Mouse (Mus musculus) MEL (cell line): ENCODE data around the gene Nt5c2. TPM values are rescaled to one million over a fixed set of nuclear protein-coding genes. Genes with fewer than 3 reads are reported as not detected.

Experiments
- DNase-seq: peaks from one replicate; pipeline ENCODE4 v3.0.0; 2011; ENCODE audit warnings: low read depth, low spot score
- H3K27ac ChIP-seq: 2 replicates; pipeline ENCODE4 v1.5.1; 2012; ENCODE audit warnings: low read depth, mild to moderate bottlenecking, control low read depth, low read length, moderate library complexity; ENCODE audit not compliant: control insufficient read depth
- H3K27me3 ChIP-seq, 2 experiments: fragments of 150-350 bp in 1 of 2; sonication (generic) in 1 of 2; 2 replicates each; pipeline ENCODE4 v1.6.1; 2012; ENCODE audit warnings: low read length in 2 of 2, mild to moderate bottlenecking in 2 of 2, improper control_type of control experiment in 1 of 2, moderate library complexity in 1 of 2; ENCODE audit not compliant: insufficient read depth in 2 of 2, control insufficient read depth in 1 of 2
- H3K36me3 ChIP-seq, 2 experiments: 2 replicates each; pipeline ENCODE4 v1.6.1; 2012 to 2014; ENCODE audit warnings: low read length in 2 of 2, improper control_type of control experiment in 1 of 2, inconsistent platforms in 1 of 2, mild to moderate bottlenecking in 1 of 2; ENCODE audit not compliant: insufficient read depth in 2 of 2, control insufficient read depth in 1 of 2
- H3K4me1 ChIP-seq, 2 experiments: fragments of 150-350 bp in 1 of 2; sonication (generic) in 1 of 2; 2 replicates each; pipeline ENCODE4 v1.6.1; 2012; ENCODE audit warnings: low read length in 2 of 2, improper control_type of control experiment in 1 of 2, mild to moderate bottlenecking in 1 of 2; ENCODE audit not compliant: insufficient read depth in 2 of 2, control insufficient read depth in 1 of 2
- H3K4me3 ChIP-seq, 2 experiments: fragments of 150-350 bp in 1 of 2; sonication (generic) in 1 of 2; 2 replicates each; pipeline ENCODE4 v1.5.1; 2012; ENCODE audit warnings: low read depth in 2 of 2, low read length in 2 of 2, mild to moderate bottlenecking in 2 of 2, moderate library complexity in 2 of 2, control low read depth in 1 of 2, improper control_type of control experiment in 1 of 2; ENCODE audit not compliant: control insufficient read depth in 1 of 2, insufficient read depth in 1 of 2
- H3K79me2 ChIP-seq: 2 replicates; pipeline ENCODE4 v1.6.1; 2012; ENCODE audit warnings: mild to moderate bottlenecking, low read length, moderate library complexity; ENCODE audit not compliant: control insufficient read depth, poor library complexity, insufficient read depth
- H3K9ac ChIP-seq: 2 replicates; pipeline ENCODE4 v1.6.1; 2012; ENCODE audit warnings: low read depth, mild to moderate bottlenecking, control low read depth, low read length, moderate library complexity; ENCODE audit not compliant: control insufficient read depth, poor library complexity, severe bottlenecking
- H3K9me3 ChIP-seq: fragments of 150-350 bp; sonication (generic); replicated peaks from 2 replicates; pipeline ENCODE4 v1.6.1; 2012; ENCODE audit warnings: mild to moderate bottlenecking, low read length, improper control_type of control experiment, moderate library complexity; ENCODE audit not compliant: insufficient read depth
- CHD1 ChIP-seq: IDR thresholded peaks from 2 replicates; pipeline ENCODE4 v1.6.1; 2012; ENCODE audit warnings: low read depth, mild to moderate bottlenecking, inconsistent platforms, low read length, improper control_type of control experiment
- CHD2 ChIP-seq: IDR thresholded peaks from 2 replicates; pipeline ENCODE4 v1.6.1; 2011; ENCODE audit warnings: low read length, improper control_type of control experiment
- EP300 ChIP-seq, 2 experiments: IDR thresholded peaks; 2 replicates each; pipeline ENCODE4 v1.6.1; 2011; ENCODE audit warnings: improper control_type of control experiment in 2 of 2, low read length in 2 of 2, low read depth in 1 of 2, mild to moderate bottlenecking in 1 of 2
- GATA1 ChIP-seq: IDR thresholded peaks from 2 replicates; pipeline ENCODE4 v1.6.1; 2011; ENCODE audit warnings: low read depth, low read length, improper control_type of control experiment
- HCFC1 ChIP-seq: IDR thresholded peaks from 2 replicates; pipeline ENCODE4 v1.6.1; 2012; ENCODE audit warnings: low read depth, mild to moderate bottlenecking, inconsistent platforms, low read length, improper control_type of control experiment, moderate library complexity
- MAX ChIP-seq: IDR thresholded peaks from 2 replicates; pipeline ENCODE4 v1.6.1; 2011; ENCODE audit warnings: low read length, improper control_type of control experiment
- MEF2A ChIP-seq: IDR thresholded peaks from 2 replicates; pipeline ENCODE4 v1.6.1; 2014; ENCODE audit warnings: low read depth, mild to moderate bottlenecking, inconsistent platforms, low read length, improper control_type of control experiment; ENCODE audit not compliant: poor library complexity, insufficient replicate concordance, severe bottlenecking; ENCODE audit errors: extremely low read depth
- MXI1 ChIP-seq: IDR thresholded peaks from 2 replicates; pipeline ENCODE4 v1.6.1; 2011; ENCODE audit warnings: mild to moderate bottlenecking, low read depth, low read length, improper control_type of control experiment
- NELFE ChIP-seq: IDR thresholded peaks from 2 replicates; pipeline ENCODE4 v1.6.1; 2011; ENCODE audit warnings: low read depth, low read length, improper control_type of control experiment
- NRF1 ChIP-seq: IDR thresholded peaks from 2 replicates; pipeline ENCODE4 v1.6.1; 2014; ENCODE audit warnings: low read depth, mild to moderate bottlenecking, inconsistent platforms, low read length, improper control_type of control experiment, moderate library complexity; ENCODE audit not compliant: poor library complexity, insufficient read depth, severe bottlenecking
- POLR2A ChIP-seq, 2 experiments: IDR thresholded peaks; 2 replicates each; pipeline ENCODE4 v1.6.1; 2011 to 2012; ENCODE audit warnings: low read length in 2 of 2, mild to moderate bottlenecking in 2 of 2, control low read depth in 1 of 2, improper control_type of control experiment in 1 of 2, low read depth in 1 of 2, moderate library complexity in 1 of 2; ENCODE audit not compliant: control insufficient read depth in 1 of 2, insufficient read depth in 1 of 2, poor library complexity in 1 of 2
- POLR2AphosphoS2 ChIP-seq: IDR thresholded peaks from 2 replicates; pipeline ENCODE4 v1.6.1; 2011; ENCODE audit warnings: low read length, improper control_type of control experiment
- RAD21 ChIP-seq: IDR thresholded peaks from 2 replicates; pipeline ENCODE4 v1.6.1; 2011; ENCODE audit warnings: mild to moderate bottlenecking, low read depth, low read length, improper control_type of control experiment
- RCOR1 ChIP-seq: IDR thresholded peaks from 2 replicates; pipeline ENCODE4 v1.6.1; 2012; ENCODE audit warnings: low read depth, mild to moderate bottlenecking, inconsistent platforms, low read length, improper control_type of control experiment
- SIN3A ChIP-seq: IDR thresholded peaks from 2 replicates; pipeline ENCODE4 v1.6.1; 2012; ENCODE audit warnings: low read length, improper control_type of control experiment, inconsistent platforms
- TAL1 ChIP-seq: IDR thresholded peaks from 2 replicates; pipeline ENCODE4 v1.6.1; 2012; ENCODE audit warnings: mild to moderate bottlenecking, inconsistent platforms, low read length, moderate library complexity, mixed read lengths
- TBP ChIP-seq: IDR thresholded peaks from 2 replicates; pipeline ENCODE4 v1.8.0; 2011; ENCODE audit warnings: low read depth, low read length, improper control_type of control experiment
- USF1 ChIP-seq: IDR thresholded peaks from 2 replicates; pipeline ENCODE4 v1.6.1; 2014; ENCODE audit warnings: low read depth, mild to moderate bottlenecking, inconsistent platforms, low read length, improper control_type of control experiment, moderate library complexity
- ZKSCAN1 ChIP-seq: IDR thresholded peaks from 2 replicates; pipeline ENCODE4 v1.6.1; 2012; ENCODE audit warnings: low read depth, mild to moderate bottlenecking, inconsistent platforms, low read length, improper control_type of control experiment, moderate library complexity
- ZMIZ1 ChIP-seq: IDR thresholded peaks from 2 replicates; pipeline ENCODE4 v1.6.1; 2012; ENCODE audit warnings: low read depth, mild to moderate bottlenecking, inconsistent platforms, low read length, improper control_type of control experiment, moderate library complexity
- ZNF384 ChIP-seq: IDR thresholded peaks from 2 replicates; pipeline ENCODE4 v1.6.1; 2012; ENCODE audit warnings: low read depth, mild to moderate bottlenecking, inconsistent platforms, low read length, improper control_type of control experiment
- polyA plus RNA-seq, 2 experiments: library from polyadenylated mRNA; stranded (reverse) in 1 of 2; unstranded in 1 of 2; fragments of >175 nt in 1 of 2; fragments of >200 nt in 1 of 2; gene quantifications; 2 replicates each; pipeline versions ENCODE4 v1.2.1 to v1.2.4; 2012; ENCODE audit warnings: low replicate concordance in 2 of 2, low read depth in 1 of 2; ENCODE audit not compliant: insufficient read length in 2 of 2, insufficient read depth in 1 of 2, missing spikeins in 1 of 2
- total RNA-seq: library from RNA; depleted of rRNA; stranded (reverse); fragments of 300-350 nt; gene quantifications from 2 replicates; pipeline ENCODE4 v1.2.3, GENCODE M21; 2012

The Nt5c2 gene
- total and polyA plus RNA-seq, 3 experiments: 64.6 to 455 (median 147) TPM

- no peak overlapping the region for H3K4me3 ChIP-seq
- no peaks in the 10 kb centered on the region for H3K4me1 ChIP-seq
- no peaks in the 10 kb centered on the region for H3K9me3 ChIP-seq
- H3K27ac ChIP-seq: no peak overlapping the region
- no peaks in the 10 kb centered on the region for H3K79me2 ChIP-seq
- H3K27me3 ChIP-seq: no peaks in the 10 kb centered on the region
- no peak overlapping the region for H3K9ac ChIP-seq
- TF ChIP-seq SIN3A (no peak), ZKSCAN1 (no peak), RAD21 (no peak), RCOR1 (no peak), EP300 (IDR thresholded peaks at IDR 0.05; ENCODE audit: low read depth in 1 of 2, low read length in 2 of 2) (no peak), MAX (no peak)
- DNase-seq: no peak
- H3K36me3 ChIP-seq: peaks cover 5 to 27% of the 10 kb centered on the region in 2 experiments
These were observed 16.8 kb upstream of the Nt5c2 start for GRCm38 (mm10) chr19:47031770-47032169.

GRCm38 (mm10) chr19:47029796-47030195, 14.8 kb upstream of the Nt5c2 start:
- TF ChIP-seq TAL1: no peak
- TF ChIP-seq RAD21: no peak
- TF ChIP-seq GATA1: no peak
- no peak for TF ChIP-seq NELFE
- TF ChIP-seq CHD2: no peak
- no peak for TF ChIP-seq NRF1
- no peak for TF ChIP-seq USF1
- TF ChIP-seq MEF2A: no peak
- TF ChIP-seq MAX: no peak
- TF ChIP-seq POLR2A (IDR thresholded peaks at IDR 0.05; ENCODE audit: control insufficient read depth in 1 of 2, insufficient read depth in 1 of 2, low read depth in 1 of 2, low read length in 2 of 2, poor library complexity in 1 of 2): no peak
- no peak for TF ChIP-seq ZNF384
- no peak for TF ChIP-seq ZMIZ1
- no peak for TF ChIP-seq POLR2AphosphoS2
- TF ChIP-seq MXI1: no peak
- TF ChIP-seq TBP: no peak
- no peak for TF ChIP-seq HCFC1
- TF ChIP-seq CHD1: no peak

More at GRCm38 (mm10) chr19:47029796-47030195, 14.8 kb upstream of the Nt5c2 start:
- Histone ChIP-seq H3K36me3 (peaks cover 0 to 11% of the 10 kb centered on the region in 2 experiments; a peak in 3 of 4 replicates), H3K79me2 (no peaks in the 10 kb centered on the region), H3K27ac (no peak overlapping the region), H3K4me3 (no peak overlapping the region), H3K9ac (no peak overlapping the region), H3K27me3 (no peaks in the 10 kb centered on the region), H3K9me3 (no peaks in the 10 kb centered on the region), H3K4me1 (no peaks in the 10 kb centered on the region)
- no peak for DNase-seq
